Mouse (Mus musculus) heart, embryonic 14.5 days (tissue): ENCODE results near the gene Dapk1. TPM values are rescaled to one million over a fixed set of nuclear protein-coding genes. Genes with fewer than 3 reads are reported as not detected.

Experiments used
- ATAC-seq: fragments of 200-750 bp; cut with Nextera tagmentation; 2 replicates; pipeline ENCODE4 v1.8.0; 2017; ENCODE audit warnings: low read depth, moderate TSS enrichment; ENCODE audit not compliant: insufficient number of reproducible peaks, insufficient read depth, low FRiP score
- H3K27ac ChIP-seq, 2 experiments: fragments of 200-500 bp in 1 of 2; fragments of 300-500 bp in 1 of 2; sonication (generic) in 1 of 2; replicated peaks in 1 of 2; 2 replicates each; pipeline ENCODE4 v1.5.1; 2012 to 2014; ENCODE audit warnings: low read depth in 2 of 2, low read length in 2 of 2, control low read depth in 1 of 2, mild to moderate bottlenecking in 1 of 2, mixed read lengths in 1 of 2; ENCODE audit not compliant: control insufficient read depth in 1 of 2, insufficient read depth in 1 of 2
- H3K27me3 ChIP-seq: fragments of 300-500 bp; sonication (generic); 2 replicates; pipeline ENCODE4 v1.6.1; 2014; ENCODE audit warnings: mild to moderate bottlenecking, low read length, control low read depth; ENCODE audit not compliant: control insufficient read depth, insufficient read depth
- H3K36me3 ChIP-seq: fragments of 300-500 bp; sonication (generic); 2 replicates; pipeline ENCODE4 v1.6.1; 2014; ENCODE audit warnings: mild to moderate bottlenecking, control low read depth, low read length, mixed read lengths; ENCODE audit not compliant: control insufficient read depth, insufficient read depth
- H3K4me1 ChIP-seq, 2 experiments: fragments of 200-500 bp in 1 of 2; fragments of 300-500 bp in 1 of 2; sonication (generic) in 1 of 2; 2 replicates each; pipeline ENCODE4 v1.6.1; 2012 to 2014; ENCODE audit warnings: low read length in 2 of 2, control low read depth in 1 of 2, mixed read lengths in 1 of 2; ENCODE audit not compliant: control insufficient read depth in 2 of 2, insufficient read depth in 2 of 2
- H3K4me2 ChIP-seq: fragments of 300-500 bp; sonication (generic); 2 replicates; pipeline ENCODE4 v1.6.1; 2014; ENCODE audit warnings: mild to moderate bottlenecking, low read length
- H3K4me3 ChIP-seq, 2 experiments: fragments of 200-500 bp in 1 of 2; fragments of 300-500 bp in 1 of 2; sonication (generic) in 1 of 2; 2 replicates each; pipeline ENCODE4 v1.5.1; 2012 to 2014; ENCODE audit warnings: low read length in 2 of 2, mild to moderate bottlenecking in 2 of 2, control low read depth in 1 of 2, low read depth in 1 of 2, moderate library complexity in 1 of 2; ENCODE audit not compliant: control insufficient read depth in 1 of 2, insufficient read depth in 1 of 2
- H3K9ac ChIP-seq: fragments of 300-500 bp; sonication (generic); 2 replicates; pipeline ENCODE4 v1.6.1; 2014; ENCODE audit warnings: mild to moderate bottlenecking, low read length
- H3K9me3 ChIP-seq: fragments of 300-500 bp; sonication (generic); 2 replicates; pipeline ENCODE4 v1.6.1; 2016; ENCODE audit warnings: low read length, control low read depth; ENCODE audit not compliant: control insufficient read depth
- WGBS: fragments of 180-500 bp; shearing (Covaris S2); extraction: QIAGEN DNeasy Blood & Tissue Kit; methylation state at CpG from one replicate; pipeline ENCODE4 v1.1.7; 2014; 5-methylcytosine and 5-hydroxymethylcytosine counted together
- polyA plus RNA-seq: library from polyadenylated mRNA; unstranded; fragments of >200 nt; fragmentation: Nextera tagmentation; extraction: Ambion mirVana; gene quantifications from 2 replicates; pipeline ENCODE4 v1.2.1, GENCODE M21; 2014

Gene Dapk1
- polyA plus RNA-seq, 1 experiment from 2014 or later = 8.2 TPM

- no peaks in the 10 kb centered on the region for H3K9me3 ChIP-seq
- no peak overlapping the region for H3K9ac ChIP-seq
- H3K27me3 ChIP-seq = no peaks in the 10 kb centered on the region
- H3K27ac ChIP-seq = no peak overlapping the region
- WGBS = 83% methylated on average over 12 of the region's 12 CpGs
- no peak for ATAC-seq
- H3K4me1 ChIP-seq = no peaks in the 10 kb centered on the region
- H3K4me3 ChIP-seq = no peak overlapping the region
- H3K36me3 ChIP-seq = peaks cover 16% of the 10 kb centered on the region; the same call in 1 of the 2 replicates
- H3K4me2 ChIP-seq = no peak overlapping the region
These were observed 158.6 kb downstream of the Dapk1 start for GRCm38 (mm10) chr13:60760392-60760791.

GRCm38 (mm10) chr13:60761161-60761560, 159.4 kb downstream of the Dapk1 start:
- 89% methylated on average over 17 of the region's 17 CpGs for WGBS
- no peak for ATAC-seq
- no peak overlapping the region for H3K4me3 ChIP-seq

GRCm38 (mm10) chr13:60780534-60780933, 178.8 kb downstream of the Dapk1 start:
- Histone ChIP-seq H3K4me1 (no peaks in the 10 kb centered on the region), H3K36me3 (no peaks in the 10 kb centered on the region), H3K9ac (no peak overlapping the region), H3K4me3 (no peak overlapping the region), H3K27ac (no peak overlapping the region), H3K4me2 (no peak overlapping the region), H3K27me3 (no peaks in the 10 kb centered on the region), H3K9me3 (no peaks in the 10 kb centered on the region)
- no peak for ATAC-seq
- 79% methylated on average over 3 of the region's 3 CpGs for WGBS

More at GRCm38 (mm10) chr13:60761161-60761560, 159.4 kb downstream of the Dapk1 start:
- Histone ChIP-seq H3K9me3 (no peaks in the 10 kb centered on the region), H3K36me3 (peaks cover 16% of the 10 kb centered on the region; the same call in 1 of the 2 replicates), H3K27me3 (no peaks in the 10 kb centered on the region), H3K4me1 (no peaks in the 10 kb centered on the region), H3K4me2 (no peak overlapping the region), H3K27ac (no peak overlapping the region), H3K9ac (no peak overlapping the region)

DNA sequence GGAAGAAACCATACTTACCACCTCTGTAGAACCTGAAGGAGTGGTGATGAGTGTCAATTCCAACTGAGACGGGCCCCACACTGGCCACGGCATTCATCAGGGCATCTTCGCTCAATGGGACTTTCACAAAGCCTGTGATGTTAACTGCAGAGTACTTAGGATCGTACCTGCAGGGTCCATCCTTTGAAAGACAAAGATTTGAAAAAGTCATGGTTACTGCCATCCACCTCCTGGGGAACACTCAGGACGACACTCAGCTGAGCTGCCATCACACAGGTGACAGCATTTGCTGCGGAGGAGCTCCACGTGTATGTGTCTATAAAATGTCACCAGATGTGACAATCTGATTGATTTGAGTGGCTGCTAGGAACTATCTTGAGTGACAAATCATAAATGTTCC, 181.6 kb downstream of the Dapk1 start:
- Histone ChIP-seq H3K9me3 (no peaks in the 10 kb centered on the region), H3K36me3 (no peaks in the 10 kb centered on the region), H3K9ac (no peak overlapping the region), H3K4me2 (no peak overlapping the region), H3K27ac (no peak overlapping the region), H3K4me3 (no peak overlapping the region), H3K27me3 (no peaks in the 10 kb centered on the region), H3K4me1 (no peaks in the 10 kb centered on the region)
- no peak for ATAC-seq
- 82% methylated on average over 7 of the region's 7 CpGs for WGBS

GRCm38 (mm10) chr13:60786264-60786663, 184.5 kb downstream of the Dapk1 start, which contains the start of gene BC051665:
BC051665 (minus strand) TSS chr13:60786364.
- Histone ChIP-seq H3K4me3 (no peak within 1 kb of the TSS), H3K36me3 (no peaks in the 10 kb centered on the region), H3K27me3 (no peaks in the 10 kb centered on the region), H3K4me2 (no peak within 1 kb of the TSS), H3K9me3 (no peaks in the 10 kb centered on the region), H3K4me1 (no peaks in the 10 kb centered on the region), H3K9ac (no peak within 1 kb of the TSS), H3K27ac (no peak within 1 kb of the TSS)
- ATAC-seq = no peak

GRCm38 (mm10) chr13:60789466-60789865, 187.7 kb downstream of the Dapk1 start:
- no peaks in the 10 kb centered on the region for H3K9me3 ChIP-seq
- no peaks in the 10 kb centered on the region for H3K36me3 ChIP-seq
- no peak overlapping the region for H3K9ac ChIP-seq
- H3K4me2 ChIP-seq = no peak overlapping the region
- no peak for ATAC-seq
- no peak overlapping the region for H3K4me3 ChIP-seq
- no peak overlapping the region for H3K27ac ChIP-seq
- H3K4me1 ChIP-seq = no peaks in the 10 kb centered on the region
- H3K27me3 ChIP-seq = no peaks in the 10 kb centered on the region
- WGBS = 63% methylated on average over 1 of the region's 1 CpGs

DNA sequence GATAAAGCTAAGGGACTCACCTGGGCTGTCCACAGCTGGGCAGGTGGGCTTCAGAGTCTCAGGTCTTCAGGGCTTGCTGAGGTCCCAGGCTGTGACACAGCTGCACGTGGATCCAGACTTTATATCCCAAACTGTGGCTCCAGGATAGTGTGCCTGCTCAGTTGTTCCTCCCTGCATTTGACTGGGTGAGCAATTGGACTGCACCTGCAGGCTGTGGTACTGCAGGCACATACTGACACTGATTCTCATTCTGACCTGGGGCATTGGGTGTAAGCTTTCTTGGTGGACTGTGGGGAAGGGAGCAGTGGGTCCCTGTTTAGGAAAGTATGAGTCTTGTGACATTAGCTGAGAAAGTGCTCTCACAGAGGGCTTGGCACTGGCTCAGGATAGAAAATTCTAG, 201.0 kb downstream of the Dapk1 start, which contains the start of gene Ctsll3:
Ctsll3 (minus strand) TSS at position 101 of the 400 bp plus-strand sequence.
- Histone ChIP-seq H3K4me1 (no peaks in the 10 kb centered on the region), H3K9ac (no peak within 1 kb of the TSS), H3K4me2 (no peak within 1 kb of the TSS), H3K27me3 (no peaks in the 10 kb centered on the region), H3K36me3 (no peaks in the 10 kb centered on the region), H3K27ac (no peak within 1 kb of the TSS), H3K4me3 (no peak within 1 kb of the TSS), H3K9me3 (no peaks in the 10 kb centered on the region)
- no peak for ATAC-seq
- WGBS = 52% methylated on average over 1 of the region's 1 CpGs

- H3K27me3 ChIP-seq = no peaks in the 10 kb centered on the region
- no peak overlapping the region for H3K27ac ChIP-seq
- no peaks in the 10 kb centered on the region for H3K9me3 ChIP-seq
- H3K9ac ChIP-seq = no peak overlapping the region
- no peaks in the 10 kb centered on the region for H3K36me3 ChIP-seq
- H3K4me3 ChIP-seq = no peak overlapping the region
- ATAC-seq = no peak
- no peaks in the 10 kb centered on the region for H3K4me1 ChIP-seq
- H3K4me2 ChIP-seq = no peak overlapping the region
- 31% methylated on average over 2 of the region's 2 CpGs for WGBS
These were observed 207.9 kb downstream of the Dapk1 start for GRCm38 (mm10) chr13:60809690-60810089.
